Mouse (Mus musculus) ES-E14 (cell line): ENCODE measurements at regions not wholly inside any gene's neighbourhood (a gene's known extent, or its start where the extent isn't known, plus 50 kb on each side); places are given as distances from the start of the nearest gene placed in this dataset.

Experiments used
- DNase-seq: peaks from one replicate; pipeline ENCODE4 v3.0.0-alpha.2; 2013; ENCODE audit warnings: low read depth, low spot score
- H3K27ac ChIP-seq: 2 replicates; pipeline ENCODE4 v1.5.1; 2012; ENCODE audit warnings: low read depth, mild to moderate bottlenecking, low read length, moderate library complexity, mixed read lengths; ENCODE audit not compliant: poor library complexity, insufficient read depth, severe bottlenecking
- H3K36me3 ChIP-seq: 2 replicates; pipeline ENCODE4 v1.6.1; 2012; ENCODE audit warnings: mild to moderate bottlenecking, low read length, moderate library complexity, mixed read lengths; ENCODE audit not compliant: control insufficient read depth, poor library complexity, insufficient read depth, severe bottlenecking
- H3K4me1 ChIP-seq, 2 experiments: fragments of 150-350 bp in 1 of 2; sonication (generic) in 1 of 2; 2 replicates each; pipeline ENCODE4 v1.6.1; 2012; ENCODE audit warnings: low read length in 2 of 2, mild to moderate bottlenecking in 1 of 2, mixed read lengths in 1 of 2; ENCODE audit not compliant: control insufficient read depth in 2 of 2, insufficient read depth in 2 of 2, poor library complexity in 1 of 2
- H3K4me3 ChIP-seq, 2 experiments: fragments of 150-350 bp in 1 of 2; sonication (generic) in 1 of 2; 2 replicates each; pipeline ENCODE4 v1.5.1; 2012; ENCODE audit warnings: low read length in 2 of 2, low read depth in 1 of 2, mild to moderate bottlenecking in 1 of 2, mixed read lengths in 1 of 2; ENCODE audit not compliant: insufficient read depth in 1 of 2, poor library complexity in 1 of 2, severe bottlenecking in 1 of 2
- H3K9ac ChIP-seq: 2 replicates; pipeline ENCODE4 v1.6.1; 2012; ENCODE audit warnings: low read depth, mild to moderate bottlenecking, low read length, mixed read lengths; ENCODE audit not compliant: poor library complexity, insufficient read depth, severe bottlenecking
- H3K9me3 ChIP-seq: fragments of 150-350 bp; sonication (generic); 2 replicates; pipeline ENCODE4 v1.6.1; 2012; ENCODE audit warnings: low read depth, mild to moderate bottlenecking, low read length; ENCODE audit not compliant: control insufficient read depth, insufficient read depth
- CHD2 ChIP-seq: IDR thresholded peaks from 2 replicates; pipeline ENCODE4 v1.6.1; 2014; ENCODE audit warnings: mild to moderate bottlenecking, low read depth, low read length, inconsistent platforms
- HCFC1 ChIP-seq: IDR thresholded peaks from 2 replicates; pipeline ENCODE4 v1.6.1; 2012; ENCODE audit warnings: low read length, inconsistent platforms, borderline replicate concordance; ENCODE audit not compliant: insufficient read depth
- MAFK ChIP-seq: IDR thresholded peaks from 2 replicates; pipeline ENCODE4 v1.6.1; 2014; ENCODE audit warnings: mild to moderate bottlenecking, low read depth, low read length, inconsistent platforms; ENCODE audit not compliant: insufficient read depth
- ZC3H11A ChIP-seq: IDR thresholded peaks from 2 replicates; pipeline ENCODE4 v1.6.1; 2012; ENCODE audit warnings: low read depth, mild to moderate bottlenecking, inconsistent platforms, low read length, borderline replicate concordance
- ZNF384 ChIP-seq: IDR thresholded peaks from 2 replicates; pipeline ENCODE4 v1.6.1; 2012; ENCODE audit warnings: low read depth, low read length, inconsistent platforms
- in situ Hi-C, 2 experiments: fragments of 600-800 bp; cut with MboI; formaldehyde crosslinking; loops; one replicate each; pipeline ENCODE4 v1.15.1; 2025; ENCODE audit warnings: low sequenced_read_pairs in 2 of 2, inconsistent platforms in 1 of 2; ENCODE audit not compliant: unreplicated experiment in 2 of 2

- Histone ChIP-seq H3K4me3 (no peak overlapping the region), H3K27ac (no peak overlapping the region), H3K9me3 (no peaks in the 10 kb centered on the region), H3K9ac (no peak overlapping the region), H3K4me1 (no peaks in the 10 kb centered on the region), H3K36me3 (no peaks in the 10 kb centered on the region)
- in situ Hi-C loops = no loop called here
- DNase-seq = no peak
- TF ChIP-seq CHD2 (no peak), ZNF384 (no peak), ZC3H11A (no peak), MAFK (no peak), HCFC1 (no peak)
These were observed 75.8 kb upstream of the Nectin1 start for GRCm38 (mm10) chr9:43667974-43668373.

- no peak overlapping the region for H3K27ac ChIP-seq
- TF ChIP-seq HCFC1 (no peak), CHD2 (no peak), MAFK (no peak), ZNF384 (no peak), ZC3H11A (no peak)
- H3K9ac ChIP-seq = no peak overlapping the region
- H3K9me3 ChIP-seq = no peaks in the 10 kb centered on the region
- in situ Hi-C loops = no loop called here
- H3K36me3 ChIP-seq = no peaks in the 10 kb centered on the region
- no peak for DNase-seq
- no peaks in the 10 kb centered on the region for H3K4me1 ChIP-seq
- no peak overlapping the region for H3K4me3 ChIP-seq
These were observed 75.1 kb upstream of the Nectin1 start for GRCm38 (mm10) chr9:43668731-43669130.

GRCm38 (mm10) chr9:43670563-43670962 is 73.2 kb upstream of the Nectin1 start:
- TF ChIP-seq CHD2 (no peak), ZC3H11A (no peak), ZNF384 (no peak), HCFC1 (no peak)
- Histone ChIP-seq H3K36me3 (no peaks in the 10 kb centered on the region), H3K4me3 (no peak overlapping the region), H3K9me3 (no peaks in the 10 kb centered on the region), H3K27ac (no peak overlapping the region), H3K4me1 (peaks cover 0 to 2% of the 10 kb centered on the region in 2 experiments; a peak in 1 of 4 replicates), H3K9ac (no peak overlapping the region)
- in situ Hi-C loops = no loop called here
- no peak for DNase-seq

GRCm38 (mm10) chr9:43673171-43673680 is 70.6 kb upstream of the Nectin1 start:
- H3K4me3 ChIP-seq = no peak overlapping the region
- TF ChIP-seq ZC3H11A = no peak
- no peak for TF ChIP-seq MAFK
- TF ChIP-seq ZNF384 = no peak
- TF ChIP-seq CHD2 = no peak
- TF ChIP-seq HCFC1 = no peak
- H3K27ac ChIP-seq = no peak overlapping the region
- no peaks in the 10 kb centered on the region for H3K9me3 ChIP-seq
- in situ Hi-C loops = no loop called here
- H3K4me1 ChIP-seq = peaks cover 0 to 2% of the 10 kb centered on the region in 2 experiments; a peak in 1 of 4 replicates
- H3K9ac ChIP-seq = no peak overlapping the region
- H3K36me3 ChIP-seq = no peaks in the 10 kb centered on the region
- no peak for DNase-seq

GRCm38 (mm10) chr9:43674321-43674720 is 69.5 kb upstream of the Nectin1 start:
- no peak overlapping the region for H3K4me3 ChIP-seq
- H3K36me3 ChIP-seq = no peaks in the 10 kb centered on the region
- no peaks in the 10 kb centered on the region for H3K9me3 ChIP-seq
- no peak overlapping the region for H3K27ac ChIP-seq
- no peak for TF ChIP-seq CHD2
- TF ChIP-seq MAFK = no peak
- no peak for TF ChIP-seq ZNF384
- no peak for TF ChIP-seq ZC3H11A
- TF ChIP-seq HCFC1 = no peak
- H3K4me1 ChIP-seq = peaks cover 0 to 3% of the 10 kb centered on the region in 2 experiments; a peak in 1 of 4 replicates
- no peak for DNase-seq
- in situ Hi-C loops = no loop called here
- H3K9ac ChIP-seq = no peak overlapping the region
